Mouse (Mus musculus) embryonic facial prominence, embryonic 13.5 days (tissue): ENCODE data around the gene Ranbp17. TPM values are rescaled to one million over a fixed set of nuclear protein-coding genes. Genes with fewer than 3 reads are reported as not detected.

Experiments
- polyA plus RNA-seq: library from polyadenylated mRNA; unstranded; fragments of >200 nt; fragmentation: Nextera tagmentation; extraction: Ambion mirVana; gene quantifications from 2 replicates; pipeline ENCODE4 v1.2.1, GENCODE M21; 2015

Gene Ranbp17
- polyA plus RNA-seq, 1 experiment from 2014 or later: 5.5 TPM

Other genes starting within 250 kb of the Ranbp17 start
- gene Gm12117, start 237.0 kb downstream of the Ranbp17 start, polyA plus RNA-seq: not detected in 2 replicates
- 8.5 and 10.2 TPM in 2 replicates for gene Gabrp, start 65.2 kb upstream of the Ranbp17 start, polyA plus RNA-seq
- 0.11 TPM in 1 of 2 replicates, not detected in the other for gene D130052B06Rik, start 85.6 kb upstream of the Ranbp17 start, polyA plus RNA-seq